Mouse (Mus musculus) kidney, embryonic 14.5 days (tissue): Measurements from ENCODE around the gene Fgfr4. TPM values are rescaled to one million over a fixed set of nuclear protein-coding genes. Genes with fewer than 3 reads are reported as not detected.

Experiments
- ATAC-seq: fragments of 200-750 bp; cut with Nextera tagmentation; 2 replicates; pipeline ENCODE4 v1.8.0; 2017; ENCODE audit warnings: moderate number of reproducible peaks, mild to moderate bottlenecking, moderate TSS enrichment, moderate library complexity; ENCODE audit not compliant: low FRiP score, low TSS enrichment
- H3K27ac ChIP-seq: fragments of 300-500 bp; sonication (generic); 2 replicates; pipeline ENCODE4 v1.5.1; 2014; ENCODE audit warnings: low read depth, mild to moderate bottlenecking, low read length, moderate library complexity, mixed read lengths
- H3K27me3 ChIP-seq: fragments of 300-500 bp; sonication (generic); 2 replicates; pipeline ENCODE4 v1.6.1; 2014; ENCODE audit warnings: mild to moderate bottlenecking, low read length; ENCODE audit not compliant: control insufficient read depth, insufficient read depth
- H3K36me3 ChIP-seq: fragments of 300-500 bp; sonication (generic); 2 replicates; pipeline ENCODE4 v1.6.1; 2014; ENCODE audit warnings: low read length, mixed read lengths; ENCODE audit not compliant: control insufficient read depth, insufficient read depth
- H3K4me1 ChIP-seq: fragments of 300-500 bp; sonication (generic); 2 replicates; pipeline ENCODE4 v1.6.1; 2014; ENCODE audit warnings: low read length, mixed read lengths; ENCODE audit not compliant: control insufficient read depth, insufficient read depth
- H3K4me2 ChIP-seq: fragments of 300-500 bp; sonication (generic); replicated peaks from 2 replicates; pipeline ENCODE4 v1.6.1; 2014; ENCODE audit warnings: low read depth, mild to moderate bottlenecking, low read length
- H3K4me3 ChIP-seq: fragments of 300-500 bp; sonication (generic); 2 replicates; pipeline ENCODE4 v1.5.1; 2014; ENCODE audit warnings: mild to moderate bottlenecking, low read length
- H3K9ac ChIP-seq: fragments of 300-500 bp; sonication (generic); 2 replicates; pipeline ENCODE4 v1.6.1; 2014; ENCODE audit warnings: low read depth, mild to moderate bottlenecking, low read length, moderate library complexity
- H3K9me3 ChIP-seq: fragments of 300-500 bp; sonication (generic); 2 replicates; pipeline ENCODE4 v1.6.1; 2016; ENCODE audit warnings: low read length; ENCODE audit not compliant: control insufficient read depth
- WGBS: fragments of 180-500 bp; shearing (Covaris S2); extraction: QIAGEN DNeasy Blood & Tissue Kit; methylation state at CpG from one replicate; pipeline ENCODE4 v1.1.7; 2014; 5-methylcytosine and 5-hydroxymethylcytosine counted together
- polyA plus RNA-seq: library from polyadenylated mRNA; unstranded; fragments of >200 nt; fragmentation: Nextera tagmentation; extraction: Ambion mirVana; gene quantifications from 2 replicates; pipeline ENCODE4 v1.2.1, GENCODE M21; 2014

Gene Fgfr4
- polyA plus RNA-seq, 1 experiment from 2014 or later: 14.9 TPM

DNA sequence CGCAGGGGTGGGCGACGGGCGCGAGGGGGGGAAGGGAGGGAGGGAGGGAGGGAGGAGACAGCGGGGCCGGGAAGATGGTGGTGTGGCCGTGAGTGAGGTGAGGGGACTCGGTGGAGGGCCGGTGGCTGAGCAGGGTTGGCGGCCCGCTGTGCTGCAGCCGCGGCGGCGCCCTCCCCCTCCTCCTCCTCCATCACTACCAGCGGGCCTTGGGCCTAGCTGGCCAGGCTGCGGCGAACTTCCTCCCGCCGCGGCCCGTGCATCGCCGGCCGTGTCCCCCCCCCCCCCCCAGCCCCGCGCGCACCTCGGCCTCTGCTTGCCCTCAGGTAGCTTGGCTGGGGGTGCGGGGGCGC, 59.5 kb downstream of the Fgfr4 start:
- Histone ChIP-seq H3K36me3 (peaks cover 36% of the 10 kb centered on the region), H3K4me2 (peak overlapping the region; percentile 67), H3K4me1 (peaks cover 36% of the 10 kb centered on the region), H3K9me3 (no peaks in the 10 kb centered on the region), H3K4me3 (peak overlapping the region; percentile 88), H3K27me3 (no peaks in the 10 kb centered on the region), H3K9ac (peak overlapping the region; percentile 97), H3K27ac (peak overlapping the region; percentile 99)
- WGBS: 0% methylated on average over 6 of the region's 32 CpGs
- peak; percentile 63 for ATAC-seq

DNA sequence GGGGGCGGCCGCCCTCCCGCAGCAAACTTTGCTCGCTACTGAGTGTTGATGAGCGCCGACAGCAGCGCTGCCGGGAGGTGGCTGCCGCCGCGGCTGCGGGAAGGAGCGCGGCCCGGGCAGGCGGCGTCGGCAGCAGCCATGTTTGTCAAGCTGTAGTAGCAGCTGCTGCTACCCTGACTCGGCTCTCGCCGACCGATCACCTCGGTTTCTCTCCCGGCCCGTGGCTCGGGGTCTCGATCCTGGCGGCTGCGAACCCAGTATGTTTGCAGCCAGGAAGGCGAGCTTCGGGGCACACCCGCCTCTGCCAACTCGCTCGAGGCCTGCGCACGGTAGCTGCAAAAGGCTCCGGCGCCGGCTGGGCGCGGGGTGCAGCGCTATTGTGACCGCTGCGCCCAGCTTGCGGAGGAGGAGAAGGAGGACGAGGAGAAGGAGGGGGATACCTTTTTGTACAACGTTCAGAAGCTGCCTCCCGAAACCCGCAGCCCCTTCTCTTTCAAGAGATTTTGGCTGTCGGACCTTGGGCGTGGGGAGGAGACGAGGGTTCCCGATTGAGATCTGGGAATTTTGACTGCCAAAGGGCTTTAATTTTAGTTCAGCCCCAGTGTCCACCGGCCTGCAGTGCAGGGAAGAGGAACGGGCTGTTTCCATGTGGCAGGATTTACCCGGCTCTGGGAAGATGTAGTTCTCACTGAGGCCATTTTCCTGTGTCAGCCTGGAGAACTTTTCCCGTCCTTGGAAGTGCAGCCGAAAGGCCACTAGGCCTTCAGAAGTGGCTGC, 60.1 kb downstream of the Fgfr4 start:
- H3K27me3 ChIP-seq: no peaks in the 10 kb centered on the region
- peak overlapping the region; percentile 88 for H3K4me3 ChIP-seq
- H3K4me2 ChIP-seq: peak overlapping the region; percentile 67
- H3K27ac ChIP-seq: peak overlapping the region; percentile 99
- ATAC-seq: no peak; the same call in 1 of the 2 replicates
- H3K36me3 ChIP-seq: peaks cover 41% of the 10 kb centered on the region
- under 1% methylated on average over 58 of the region's 58 CpGs for WGBS
- peak overlapping the region; percentile 97 for H3K9ac ChIP-seq
- no peaks in the 10 kb centered on the region for H3K9me3 ChIP-seq
- H3K4me1 ChIP-seq: peaks cover 36% of the 10 kb centered on the region

DNA sequence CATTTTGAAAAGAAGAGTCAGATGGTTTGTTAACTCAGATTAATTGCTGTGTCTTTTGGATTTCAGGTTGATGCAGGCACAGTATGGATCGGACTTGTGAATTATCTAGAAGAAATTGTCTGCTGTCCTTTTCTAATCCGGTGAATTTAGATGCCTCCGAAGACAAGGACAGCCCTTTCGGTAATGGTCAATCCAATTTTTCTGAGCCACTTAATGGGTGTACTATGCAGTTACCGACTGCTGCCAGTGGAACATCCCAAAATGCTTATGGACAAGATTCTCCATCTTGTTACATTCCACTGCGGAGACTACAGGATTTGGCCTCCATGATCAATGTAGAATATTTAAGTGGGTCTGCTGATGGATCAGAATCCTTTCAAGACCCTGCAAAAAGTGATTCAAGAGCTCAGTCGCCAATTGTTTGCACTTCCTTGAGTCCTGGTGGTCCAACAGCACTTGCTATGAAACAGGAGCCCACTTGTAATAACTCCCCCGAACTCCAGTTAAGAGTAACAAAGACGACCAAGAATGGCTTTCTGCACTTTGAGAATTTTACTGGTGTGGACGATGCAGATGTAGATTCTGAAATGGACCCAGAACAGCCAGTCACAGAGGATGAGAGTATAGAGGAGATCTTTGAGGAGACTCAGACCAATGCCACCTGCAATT, 60.8 kb downstream of the Fgfr4 start:
- Histone ChIP-seq H3K36me3 (peaks cover 48% of the 10 kb centered on the region), H3K4me1 (peaks cover 41% of the 10 kb centered on the region), H3K27ac (peak overlapping the region; percentile 99), H3K4me3 (peak overlapping the region; percentile 88), H3K9me3 (no peaks in the 10 kb centered on the region), H3K9ac (peak overlapping the region; percentile 97), H3K27me3 (no peaks in the 10 kb centered on the region), H3K4me2 (peak overlapping the region; percentile 67)
- no peak for ATAC-seq
- WGBS: 50% methylated on average over 10 of the region's 10 CpGs

Other genes starting within 250 kb of the Fgfr4 start
- gene Unc5a, start 203.2 kb upstream of the Fgfr4 start, polyA plus RNA-seq: 2.1 and 2.5 TPM in 2 replicates
- gene Hk3, start 131.3 kb upstream of the Fgfr4 start, polyA plus RNA-seq: 0.53 and 0.83 TPM in 2 replicates
- 28.1 and 29.6 TPM in 2 replicates for gene Uimc1, start 52.3 kb upstream of the Fgfr4 start, polyA plus RNA-seq
- gene Zfp346, start 47.3 kb upstream of the Fgfr4 start, polyA plus RNA-seq: 13.8 and 25.4 TPM in 2 replicates
- gene Gm17617, start 19.1 kb upstream of the Fgfr4 start, polyA plus RNA-seq: not detected in 2 replicates
- 71.2 and 93.6 TPM in 2 replicates for gene Nsd1, start 57.1 kb downstream of the Fgfr4 start, polyA plus RNA-seq
- 482 and 508 TPM in 2 replicates for gene Prelid1, start 167.9 kb downstream of the Fgfr4 start, polyA plus RNA-seq
- 80.1 and 92.5 TPM in 2 replicates for gene Rab24, start 169.3 kb downstream of the Fgfr4 start, polyA plus RNA-seq
- gene Mxd3, start 177.2 kb downstream of the Fgfr4 start, polyA plus RNA-seq: 25.7 and 31.2 TPM in 2 replicates
- 75.0 and 108 TPM in 2 replicates for gene Lman2, start 210.1 kb downstream of the Fgfr4 start, polyA plus RNA-seq
- gene Rgs14, start 217.1 kb downstream of the Fgfr4 start, polyA plus RNA-seq: 0.86 and 0.92 TPM in 2 replicates
- 15.5 and 39.4 TPM in 2 replicates for gene Slc34a1, start 245.5 kb downstream of the Fgfr4 start, polyA plus RNA-seq